Mouse (Mus musculus) liver, adult 2 months (tissue): ENCODE data around the gene Sec1. TPM values are rescaled to one million over a fixed set of nuclear protein-coding genes. Genes with fewer than 3 reads are reported as not detected.

ENCODE experiments used
- DNase-seq: peaks from one replicate; pipeline ENCODE4 v3.0.0-alpha.2; 2011; ENCODE audit warnings: low read depth, low spot score; ENCODE audit errors: extremely low read depth
- H3K27ac ChIP-seq: fragments of 200-500 bp; replicated peaks from 2 replicates; pipeline ENCODE4 v1.5.1; 2012; ENCODE audit warnings: low read depth, mild to moderate bottlenecking, control low read depth, inconsistent platforms, low read length; ENCODE audit not compliant: insufficient read depth
- H3K27me3 ChIP-seq: fragments of 200-500 bp; 2 replicates; pipeline ENCODE4 v1.6.1; 2012; ENCODE audit warnings: mild to moderate bottlenecking, moderate library complexity, low read length, inconsistent platforms; ENCODE audit not compliant: control insufficient read depth, insufficient read depth
- H3K36me3 ChIP-seq: fragments of 200-500 bp; 2 replicates; pipeline ENCODE4 v1.6.1; 2012; ENCODE audit warnings: low read length, inconsistent platforms; ENCODE audit not compliant: control insufficient read depth, insufficient read depth
- H3K4me1 ChIP-seq: fragments of 200-500 bp; 2 replicates; pipeline ENCODE4 v1.6.1; 2011; ENCODE audit warnings: low read length; ENCODE audit not compliant: control insufficient read depth, insufficient read depth
- H3K4me3 ChIP-seq: fragments of 200-500 bp; 2 replicates; pipeline ENCODE4 v1.5.1; 2011; ENCODE audit warnings: low read depth, mild to moderate bottlenecking, control low read depth, low read length, moderate library complexity; ENCODE audit not compliant: insufficient read depth
- H3K79me2 ChIP-seq: fragments of 200-500 bp; 2 replicates; pipeline ENCODE4 v1.6.1; 2012; ENCODE audit warnings: inconsistent platforms, mild to moderate bottlenecking, low read length, moderate library complexity; ENCODE audit not compliant: control insufficient read depth, insufficient read depth
- H3K9ac ChIP-seq: fragments of 200-500 bp; 2 replicates; pipeline ENCODE4 v1.6.1; 2012; ENCODE audit warnings: low read depth, mild to moderate bottlenecking, control low read depth, inconsistent platforms, low read length
- CTCF ChIP-seq: fragments of 200-500 bp; IDR thresholded peaks from 2 replicates; pipeline ENCODE4 v1.5.1; 2011; ENCODE audit warnings: low read depth, low read length, control low read depth
- POLR2A ChIP-seq: fragments of 200-500 bp; IDR thresholded peaks from 2 replicates; pipeline ENCODE4 v1.6.1; 2011; ENCODE audit warnings: low read length, control low read depth; ENCODE audit not compliant: insufficient read depth; ENCODE audit errors: extremely low read depth
- WGBS: fragments of 180-500 bp; shearing (Covaris S2); methylation state at CpG from one replicate; pipeline ENCODE4 v1.1.7; 2018; 5-methylcytosine and 5-hydroxymethylcytosine counted together
- polyA plus RNA-seq: library from polyadenylated mRNA; depleted of rRNA; stranded (reverse); fragments of >200 nt; gene quantifications from 2 replicates; pipeline ENCODE4 v1.2.3, GENCODE M21; 2012
- total RNA-seq: library from RNA; depleted of rRNA; stranded (reverse); fragments of >200 nt; gene quantifications from 2 replicates; pipeline ENCODE4 v1.2.3, GENCODE M21; 2014

Sec1 gene
- total and polyA plus RNA-seq, 2 experiments, result not detected

- no peak overlapping the region for H3K9ac ChIP-seq
- TF ChIP-seq POLR2A, result no peak
- TF ChIP-seq CTCF, result no peak
- no peaks in the 10 kb centered on the region for H3K27me3 ChIP-seq
- WGBS, result 90% methylated on average over 16 of the region's 16 CpGs
- H3K4me3 ChIP-seq, result no peak overlapping the region
- peaks cover 20% of the 10 kb centered on the region for H3K4me1 ChIP-seq
- H3K79me2 ChIP-seq, result peaks cover 5% of the 10 kb centered on the region; the same call in 1 of the 2 replicates
- no peak overlapping the region for H3K27ac ChIP-seq
- peaks cover 7% of the 10 kb centered on the region for H3K36me3 ChIP-seq
- no peak for DNase-seq
These were observed 25.7 kb upstream of the Sec1 start for GRCm38 (mm10) chr7:45719738-45720412.

DNA sequence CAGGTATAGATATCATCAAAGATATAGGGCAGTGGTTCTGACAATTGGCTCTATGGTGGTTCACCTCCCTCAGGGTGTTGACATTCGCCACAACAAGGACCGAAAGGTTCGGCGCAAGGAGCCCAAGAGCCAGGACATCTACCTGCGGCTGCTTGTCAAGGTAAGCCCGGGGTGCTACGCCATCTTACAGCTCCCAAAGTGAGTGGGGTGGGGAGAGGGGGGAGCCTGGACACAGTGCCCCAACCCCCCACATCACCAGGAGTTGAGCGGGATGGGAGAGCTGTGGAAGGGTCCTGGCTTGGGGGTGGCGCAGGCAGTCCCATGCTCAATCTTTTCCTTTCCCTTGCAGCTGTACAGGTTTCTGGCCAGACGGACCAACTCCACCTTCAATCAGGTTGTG lies 25.0 kb upstream of the Sec1 start:
- TF ChIP-seq POLR2A, result no peak
- no peak for TF ChIP-seq CTCF
- DNase-seq, result no peak
- Histone ChIP-seq H3K9ac (peak overlapping the region; percentile 30), H3K27me3 (no peaks in the 10 kb centered on the region), H3K27ac (no peak overlapping the region), H3K4me3 (no peak overlapping the region), H3K36me3 (peaks cover 7% of the 10 kb centered on the region), H3K79me2 (peaks cover 5% of the 10 kb centered on the region; the same call in 1 of the 2 replicates), H3K4me1 (peaks cover 20% of the 10 kb centered on the region)
- WGBS, result 84% methylated on average over 10 of the region's 10 CpGs

DNA sequence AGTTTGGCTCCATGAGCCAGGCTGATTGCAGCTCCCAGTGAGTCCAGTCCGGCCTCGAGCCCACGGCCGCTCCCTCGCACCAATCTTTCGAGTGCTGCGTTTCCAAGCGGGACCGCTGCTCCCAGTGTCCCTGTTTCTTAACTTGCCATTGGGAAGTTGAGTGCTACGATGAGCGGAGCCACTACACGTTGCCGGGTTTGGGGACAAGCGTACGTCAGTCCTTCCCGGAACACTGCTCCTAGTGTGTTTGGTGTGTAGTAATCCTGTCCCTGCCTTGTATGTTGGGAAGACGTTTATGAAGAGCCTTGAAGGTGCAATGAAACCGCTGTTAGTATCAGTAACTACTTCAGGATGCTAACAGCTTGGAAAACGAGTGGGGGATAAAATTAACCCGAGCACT lies 24.1 kb upstream of the Sec1 start:
- H3K27ac ChIP-seq, result peak overlapping the region; percentile 27
- H3K36me3 ChIP-seq, result peaks cover 7% of the 10 kb centered on the region
- H3K27me3 ChIP-seq, result no peaks in the 10 kb centered on the region
- peak overlapping the region; percentile 79 for H3K4me3 ChIP-seq
- WGBS, result under 1% methylated on average over 20 of the region's 20 CpGs
- peak overlapping the region; percentile 89 for H3K9ac ChIP-seq
- peak; percentile 28 for DNase-seq
- H3K79me2 ChIP-seq, result peaks cover 5% of the 10 kb centered on the region; the same call in 1 of the 2 replicates
- TF ChIP-seq POLR2A (no peak), CTCF (no peak)
- peaks cover 20% of the 10 kb centered on the region for H3K4me1 ChIP-seq

DNA sequence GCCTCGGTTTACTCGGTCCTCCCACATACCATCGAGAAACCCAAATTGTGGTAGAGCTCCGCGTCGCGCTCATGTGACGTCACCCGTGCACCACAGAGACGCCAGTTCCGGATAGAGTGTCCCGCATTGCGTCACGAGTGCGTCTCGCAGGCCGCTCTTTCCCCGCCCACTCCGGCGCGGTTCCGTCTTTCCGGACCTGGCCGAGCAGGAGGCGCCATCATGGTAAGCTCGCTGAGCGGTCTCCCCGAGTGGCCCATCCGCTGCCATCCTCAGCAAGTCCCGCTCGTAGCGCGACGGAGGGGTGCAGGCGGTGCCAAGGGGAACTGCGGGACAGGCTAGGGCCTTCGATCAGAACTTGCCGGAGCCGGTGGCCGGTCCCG lies 23.7 kb upstream of the Sec1 start, which contains the start of gene Sphk2:
Gene Sphk2 (minus strand): TSS at position 85 of the 380 bp plus-strand sequence.
- peaks cover 5% of the 10 kb centered on the region; the same call in 1 of the 2 replicates for H3K79me2 ChIP-seq
- DNase-seq, result peak; percentile 93
- peak within 1 kb of the TSS; percentile 89 for H3K27ac ChIP-seq
- H3K36me3 ChIP-seq, result peaks cover 7% of the 10 kb centered on the region
- peak within 1 kb of the TSS; percentile 79 for H3K4me3 ChIP-seq
- peak within 1 kb of the TSS; percentile 89 for H3K9ac ChIP-seq
- WGBS, result under 1% methylated on average over 41 of the region's 41 CpGs
- TF ChIP-seq POLR2A (peak; percentile 97), CTCF (no peak)
- H3K27me3 ChIP-seq, result no peaks in the 10 kb centered on the region
- H3K4me1 ChIP-seq, result peaks cover 23% of the 10 kb centered on the region

DNA sequence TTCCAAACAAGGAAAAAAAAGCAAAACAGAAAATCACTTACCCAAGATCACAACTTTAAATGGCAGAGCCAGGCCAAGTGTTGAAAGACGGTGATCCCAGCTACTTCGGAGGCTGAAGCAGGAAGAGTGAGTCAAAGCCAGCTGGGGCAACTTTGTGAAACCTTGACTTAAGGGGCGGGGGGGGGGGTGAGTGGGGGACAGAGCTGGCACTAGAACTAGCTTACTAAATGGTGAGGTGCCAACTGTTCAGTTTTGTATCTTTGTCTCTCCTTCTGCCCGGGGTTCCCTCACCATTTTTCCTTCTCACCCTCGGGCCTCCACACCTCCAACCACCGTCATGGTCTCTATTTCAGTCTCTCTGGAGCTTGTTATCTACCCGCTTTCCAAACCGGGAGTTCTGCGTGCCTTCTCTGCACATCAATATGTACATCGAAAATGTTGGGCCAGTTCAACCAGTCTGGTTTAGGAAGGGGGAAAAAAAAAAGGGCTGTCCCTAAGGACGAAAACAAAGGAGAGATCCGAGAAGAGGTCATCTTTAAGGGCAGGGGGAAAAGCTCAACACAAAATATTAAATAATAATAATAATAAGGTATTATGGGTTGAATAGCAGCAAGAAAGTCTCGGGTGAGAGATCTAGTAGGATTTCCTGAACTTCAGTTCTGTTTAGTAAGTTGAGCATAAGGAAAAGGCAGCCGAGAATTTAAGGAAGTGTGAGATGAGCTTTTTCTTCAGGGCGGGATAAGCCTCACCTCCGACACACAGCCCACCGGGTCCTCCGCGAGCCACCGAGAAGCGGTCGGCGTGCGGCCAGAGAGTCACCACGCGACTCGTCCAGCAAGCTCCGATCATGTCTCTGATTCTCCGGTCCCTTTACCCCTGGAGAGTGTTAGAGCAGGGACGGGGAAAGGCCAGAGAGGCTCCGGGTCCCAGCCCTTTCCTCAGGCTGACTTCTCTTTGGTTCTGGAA lies 23.0 kb upstream of the Sec1 start:
- DNase-seq, result no peak
- TF ChIP-seq POLR2A, result no peak
- no peak for TF ChIP-seq CTCF
- Histone ChIP-seq H3K4me1 (peaks cover 28% of the 10 kb centered on the region), H3K9ac (peak overlapping the region; percentile 82), H3K79me2 (peaks cover 5% of the 10 kb centered on the region; the same call in 1 of the 2 replicates), H3K27me3 (no peaks in the 10 kb centered on the region), H3K27ac (peak overlapping the region; percentile 89), H3K36me3 (peaks cover 7% of the 10 kb centered on the region), H3K4me3 (peak overlapping the region; percentile 74)
- WGBS, result 3% methylated on average over 31 of the region's 31 CpGs
